Mouse (Mus musculus): ENCODE results near the gene Copa. TPM values are rescaled to one million over a fixed set of nuclear protein-coding genes. Genes with fewer than 3 reads are reported as not detected.

Gene Copa
- polyA plus RNA-seq (2015; fragmentation: Nextera tagmentation; extraction: Ambion mirVana), result 190 and 202 TPM in 2 replicates

GRCm38 (mm10) chr1:172082101-172082898 is at the start of gene Copa, which contains the start of gene Ncstn:
Copa (plus strand) TSS chr1:172082529.
Ncstn (minus strand) TSS chr1:172082795.
- under 1% methylated on average over 40 of the region's 40 CpGs for whole genome bisulfite sequencing
- H3K4me1 ChIP-seq (replicated peaks), result peaks cover 33% of the 10 kb centered on the region
- ATAC-seq, result peak; percentile 99
- H3K36me3 ChIP-seq, result peaks cover 29% of the 10 kb centered on the region
- no peaks in the 10 kb centered on the region for H3K27me3 ChIP-seq
- H3K4me2 ChIP-seq (replicated peaks), result peak within 1 kb of the TSS; percentile 88
- peak within 1 kb of the TSS; percentile 71 for H3K4me3 ChIP-seq (replicated peaks)
- peak within 1 kb of the TSS; percentile 83 for H3K9ac ChIP-seq (replicated peaks)
- no peaks in the 10 kb centered on the region for H3K9me3 ChIP-seq
- H3K27ac ChIP-seq, result peak within 1 kb of the TSS; percentile 85

- no peaks in the 10 kb centered on the region for H3K36me3 ChIP-seq
- H3K9ac ChIP-seq (replicated peaks), result 0 out of 2 replicates have a peak overlapping the region, but pooled peaks have one; percentile 19
- 0 out of 2 replicates have a peak, but pooled peaks cover 5% of the 10 kb centered on the region for H3K27me3 ChIP-seq
- H3K4me2 ChIP-seq (replicated peaks), result no peak overlapping the region
- no peak overlapping the region; the same call in 1 of the 2 replicates for H3K27ac ChIP-seq
- H3K9me3 ChIP-seq, result no peaks in the 10 kb centered on the region
- peaks cover 28% of the 10 kb centered on the region for H3K4me1 ChIP-seq (replicated peaks)
- WGBS, result 74% methylated on average over 8 of the region's 8 CpGs
- no peak overlapping the region for H3K4me3 ChIP-seq (replicated peaks)
- ATAC-seq, result no peak
Observed at GRCm38 (mm10) chr1:172046410-172046809, 35.9 kb upstream of the Copa start.

GRCm38 (mm10) chr1:172046938-172047337 is 35.4 kb upstream of the Copa start:
- Histone ChIP-seq H3K4me1 (replicated peaks) (peaks cover 28% of the 10 kb centered on the region), H3K4me2 (replicated peaks) (no peak overlapping the region), H3K9me3 (no peaks in the 10 kb centered on the region), H3K9ac (replicated peaks) (0 out of 2 replicates have a peak overlapping the region, but pooled peaks have one; percentile 19), H3K36me3 (no peaks in the 10 kb centered on the region), H3K27ac (peak overlapping the region; percentile 87; the same call in 1 of the 2 replicates), H3K27me3 (0 out of 2 replicates have a peak, but pooled peaks cover 5% of the 10 kb centered on the region), H3K4me3 (replicated peaks) (no peak overlapping the region)
- 9% methylated on average over 5 of the region's 5 CpGs for WGBS
- ATAC-seq, result peak; percentile 22

- no peaks in the 10 kb centered on the region for H3K9me3 ChIP-seq
- peaks cover 35% of the 10 kb centered on the region for H3K4me1 ChIP-seq (replicated peaks)
Observed at GRCm38 (mm10) chr1:172048241-172048734, 34.0 kb upstream of the Copa start.

GRCm38 (mm10) chr1:172049131-172049782 is 33.1 kb upstream of the Copa start:
- Histone ChIP-seq H3K4me1 (replicated peaks) (peaks cover 44% of the 10 kb centered on the region), H3K27me3 (0 out of 2 replicates have a peak, but pooled peaks cover 5% of the 10 kb centered on the region), H3K27ac (peak overlapping the region; percentile 87), H3K9me3 (no peaks in the 10 kb centered on the region), H3K9ac (replicated peaks) (peak overlapping the region; percentile 47), H3K4me2 (replicated peaks) (peak overlapping the region; percentile 36), H3K36me3 (no peaks in the 10 kb centered on the region), H3K4me3 (replicated peaks) (no peak overlapping the region)
- WGBS, result 13% methylated on average over 13 of the region's 13 CpGs
- ATAC-seq, result peak; percentile 70

More at GRCm38 (mm10) chr1:172048241-172048734, 34.0 kb upstream of the Copa start:
- Histone ChIP-seq H3K4me2 (replicated peaks) (peak overlapping the region; percentile 24), H3K27me3 (0 out of 2 replicates have a peak, but pooled peaks cover 5% of the 10 kb centered on the region), H3K27ac (peak overlapping the region; percentile 87), H3K9ac (replicated peaks) (peak overlapping the region; percentile 47), H3K4me3 (replicated peaks) (0 out of 2 replicates have a peak overlapping the region, but pooled peaks have one; percentile 12), H3K36me3 (no peaks in the 10 kb centered on the region)
- WGBS, result 8% methylated on average over 6 of the region's 6 CpGs
- ATAC-seq, result peak; percentile 85

- H3K9me3 ChIP-seq, result no peaks in the 10 kb centered on the region
- 11% methylated on average over 10 of the region's 10 CpGs for WGBS
- no peak overlapping the region for H3K27ac ChIP-seq
- H3K9ac ChIP-seq (replicated peaks), result peak overlapping the region; percentile 72; the same call in 1 of the 2 replicates
- peak overlapping the region; percentile 49 for H3K4me3 ChIP-seq (replicated peaks)
- H3K4me2 ChIP-seq (replicated peaks), result peak overlapping the region; percentile 81
- peaks cover 68% of the 10 kb centered on the region for H3K4me1 ChIP-seq (replicated peaks)
- peaks cover 12% of the 10 kb centered on the region; the same call in 1 of the 2 replicates for H3K27me3 ChIP-seq
- H3K36me3 ChIP-seq, result no peaks in the 10 kb centered on the region
- no peak for ATAC-seq
Observed at GRCm38 (mm10) chr1:172052766-172053279, 29.5 kb upstream of the Copa start.

- Histone ChIP-seq H3K4me2 (replicated peaks) (peak overlapping the region; percentile 81), H3K27me3 (peaks cover 12% of the 10 kb centered on the region; the same call in 1 of the 2 replicates), H3K4me1 (replicated peaks) (peaks cover 68% of the 10 kb centered on the region), H3K9me3 (no peaks in the 10 kb centered on the region), H3K27ac (peak overlapping the region; percentile 62), H3K36me3 (no peaks in the 10 kb centered on the region), H3K4me3 (replicated peaks) (peak overlapping the region; percentile 49), H3K9ac (replicated peaks) (peak overlapping the region; percentile 72)
- whole genome bisulfite sequencing, result 2% methylated on average over 42 of the region's 42 CpGs
- peak; percentile 9; the same call in 1 of the 2 replicates for ATAC-seq
Observed at GRCm38 (mm10) chr1:172053541-172054440, 28.5 kb upstream of the Copa start.

GRCm38 (mm10) chr1:172056251-172056650 is 26.1 kb upstream of the Copa start:
- peaks cover 78% of the 10 kb centered on the region for H3K4me1 ChIP-seq (replicated peaks)
- no peaks in the 10 kb centered on the region for H3K9me3 ChIP-seq
- H3K27ac ChIP-seq, result no peak overlapping the region
- H3K27me3 ChIP-seq, result peaks cover 12% of the 10 kb centered on the region; the same call in 1 of the 2 replicates
- no peak for ATAC-seq
- 67% methylated on average over 4 of the region's 4 CpGs for WGBS
- H3K36me3 ChIP-seq, result no peaks in the 10 kb centered on the region
- H3K4me2 ChIP-seq (replicated peaks), result peak overlapping the region; percentile 81
- peak overlapping the region; percentile 49 for H3K4me3 ChIP-seq (replicated peaks)
- peak overlapping the region; percentile 29 for H3K9ac ChIP-seq (replicated peaks)

- H3K9me3 ChIP-seq, result no peaks in the 10 kb centered on the region
- H3K4me3 ChIP-seq (replicated peaks), result peak within 1 kb of the TSS; percentile 49
- H3K36me3 ChIP-seq, result no peaks in the 10 kb centered on the region
- WGBS, result 13% methylated on average over 2 of the region's 2 CpGs
- ATAC-seq, result peak; percentile 73
- peak within 1 kb of the TSS; percentile 81 for H3K27ac ChIP-seq
- H3K4me1 ChIP-seq (replicated peaks), result peaks cover 90% of the 10 kb centered on the region
- H3K27me3 ChIP-seq, result peaks cover 12% of the 10 kb centered on the region; the same call in 1 of the 2 replicates
- peak within 1 kb of the TSS; percentile 81 for H3K4me2 ChIP-seq (replicated peaks)
- H3K9ac ChIP-seq (replicated peaks), result peak within 1 kb of the TSS; percentile 29
Observed at GRCm38 (mm10) chr1:172057491-172057921, 24.8 kb upstream of the Copa start, which contains the start of gene Nhlh1. Nhlh1 (minus strand) TSS chr1:172057573.

- Histone ChIP-seq H3K4me3 (replicated peaks) (no peak overlapping the region), H3K4me2 (replicated peaks) (peak overlapping the region; percentile 27), H3K27me3 (peaks cover 12% of the 10 kb centered on the region; the same call in 1 of the 2 replicates), H3K27ac (peak overlapping the region; percentile 81), H3K4me1 (replicated peaks) (peaks cover 83% of the 10 kb centered on the region), H3K9me3 (no peaks in the 10 kb centered on the region), H3K36me3 (no peaks in the 10 kb centered on the region), H3K9ac (replicated peaks) (0 out of 2 replicates have a peak overlapping the region, but pooled peaks have one; percentile 14)
- 35% methylated on average over 6 of the region's 6 CpGs for WGBS
- peak; percentile 9; the same call in 1 of the 2 replicates for ATAC-seq
Observed at GRCm38 (mm10) chr1:172058321-172058720, 24.0 kb upstream of the Copa start.

Data from midbrain, embryonic 13.5 days (tissue).